Mouse (Mus musculus): ENCODE data around the gene Tiam1.

GRCm38 (mm10) chr16:90093015-90093414, 50.6 kb downstream of the Tiam1 start:
- TF ChIP-seq CTCF (IDR thresholded peaks at IDR 0.05; ENCODE audit: low read depth), result no peak
- no peak for TF ChIP-seq EP300 (optimal IDR thresholded peaks at IDR 0.05)

All from stomach, postnatal 0 days (tissue).